Mouse (Mus musculus) gastrocnemius, postnatal 10 days (tissue): Measurements from ENCODE around the gene Smad5. TPM values are rescaled to one million over a fixed set of nuclear protein-coding genes. Genes with fewer than 3 reads are reported as not detected.

Experiments
- total RNA-seq, 2 experiments: library from RNA; stranded (reverse); gene quantifications; 2 replicates each; pipeline ENCODE4 v1.2.3; 2021

Smad5 gene
- total RNA-seq, 2 experiments from 2014 or later, result 31.7 to 38.2 TPM

Other genes starting within 250 kb of the Smad5 start
- gene Il9, start 220.8 kb upstream of the Smad5 start, total RNA-seq, result not detected
- gene Fbxl21, start 180.5 kb upstream of the Smad5 start, total RNA-seq, result under 1 TPM; 0.47 to 0.49 TPM
- gene Lect2, start 154.5 kb upstream of the Smad5 start, total RNA-seq, result not detected
- 10 to 100 TPM; 61.2 to 76.3 TPM for gene Tgfbi, start 93.5 kb upstream of the Smad5 start, total RNA-seq
- gene Gm45623, start 50.8 kb downstream of the Smad5 start, total RNA-seq, result not detected
- not detected for gene Trpc7, start 193.0 kb downstream of the Smad5 start, total RNA-seq